Mouse (Mus musculus): ENCODE measurements around the gene Cyp2c23. TPM values are rescaled to one million over a fixed set of nuclear protein-coding genes. Genes with fewer than 3 reads are reported as not detected.

Gene Cyp2c23
- 0.12 TPM in 1 of 2 replicates, not detected in the other for polyA plus RNA-seq (2012; rRNA removed)

- Histone ChIP-seq H3K27me3 (ENCODE audit: control insufficient read depth, insufficient read depth, low read length) (no peaks in the 10 kb centered on the region), H3K36me3 (ENCODE audit: control insufficient read depth, insufficient read depth, low read length) (no peaks in the 10 kb centered on the region), H3K27ac (ENCODE audit: insufficient read depth, low read length) (no peak within 1 kb of the TSS), H3K4me3 (ENCODE audit: extremely low read depth, insufficient read depth, insufficient read length) (no peak within 1 kb of the TSS), H3K4me1 (ENCODE audit: control insufficient read depth, insufficient read depth, insufficient read length) (no peaks in the 10 kb centered on the region)
- 91% methylated on average over 8 of the region's 8 CpGs for WGBS
- DNase-seq (ENCODE audit: low read depth in 1 of 2, low spot score in 2 of 2), result no peak
- TF ChIP-seq POLR2A (IDR thresholded peaks at IDR 0.05; ENCODE audit: low read depth, low read length) (no peak), CTCF (IDR thresholded peaks at IDR 0.05; ENCODE audit: extremely low read depth, insufficient read depth, insufficient read length, insufficient replicate concordance) (no peak)
Observed at GRCm38 (mm10) chr19:44028972-44029371, at the start of gene Cyp2c23. Gene Cyp2c23 (minus strand): TSS chr19:44029208.

GRCm38 (mm10) chr19:44077024-44077423 is 48.0 kb upstream of the Cyp2c23 start:
- no peaks in the 10 kb centered on the region for H3K27me3 ChIP-seq (ENCODE audit: control insufficient read depth, insufficient read depth, low read length)
- 82% methylated on average over 4 of the region's 4 CpGs for WGBS
- no peak for TF ChIP-seq POLR2A (IDR thresholded peaks at IDR 0.05; ENCODE audit: low read depth, low read length)
- TF ChIP-seq CTCF (IDR thresholded peaks at IDR 0.05; ENCODE audit: extremely low read depth, insufficient read depth, insufficient read length, insufficient replicate concordance), result no peak
- no peaks in the 10 kb centered on the region for H3K4me1 ChIP-seq (ENCODE audit: control insufficient read depth, insufficient read depth, insufficient read length)
- no peak overlapping the region for H3K27ac ChIP-seq (ENCODE audit: insufficient read depth, low read length)
- no peak overlapping the region for H3K4me3 ChIP-seq (ENCODE audit: extremely low read depth, insufficient read depth, insufficient read length)
- no peak for DNase-seq (ENCODE audit: low read depth in 1 of 2, low spot score in 2 of 2)
- peaks cover 32% of the 10 kb centered on the region for H3K36me3 ChIP-seq (ENCODE audit: control insufficient read depth, insufficient read depth, low read length)

GRCm38 (mm10) chr19:44076457-44076856 is 47.4 kb upstream of the Cyp2c23 start:
- no peaks in the 10 kb centered on the region for H3K27me3 ChIP-seq (ENCODE audit: control insufficient read depth, insufficient read depth, low read length)
- H3K36me3 ChIP-seq (ENCODE audit: control insufficient read depth, insufficient read depth, low read length), result peaks cover 31% of the 10 kb centered on the region

GRCm38 (mm10) chr19:44074986-44075385 is 46.0 kb upstream of the Cyp2c23 start:
- H3K36me3 ChIP-seq (ENCODE audit: control insufficient read depth, insufficient read depth, low read length), result peaks cover 29% of the 10 kb centered on the region
- H3K4me3 ChIP-seq (ENCODE audit: extremely low read depth, insufficient read depth, insufficient read length), result no peak overlapping the region
- no peaks in the 10 kb centered on the region for H3K27me3 ChIP-seq (ENCODE audit: control insufficient read depth, insufficient read depth, low read length)
- no peaks in the 10 kb centered on the region for H3K4me1 ChIP-seq (ENCODE audit: control insufficient read depth, insufficient read depth, insufficient read length)
- H3K27ac ChIP-seq (ENCODE audit: insufficient read depth, low read length), result no peak overlapping the region
- 81% methylated on average over 11 of the region's 11 CpGs for WGBS
- DNase-seq (ENCODE audit: low read depth in 1 of 2, low spot score in 2 of 2), result no peak
- TF ChIP-seq CTCF (IDR thresholded peaks at IDR 0.05; ENCODE audit: extremely low read depth, insufficient read depth, insufficient read length, insufficient replicate concordance), result no peak
- no peak for TF ChIP-seq POLR2A (IDR thresholded peaks at IDR 0.05; ENCODE audit: low read depth, low read length)

More at GRCm38 (mm10) chr19:44076457-44076856, 47.4 kb upstream of the Cyp2c23 start:
- 97% methylated on average over 9 of the region's 9 CpGs for WGBS
- DNase-seq (ENCODE audit: low read depth in 1 of 2, low spot score in 2 of 2), result no peak
- TF ChIP-seq CTCF (IDR thresholded peaks at IDR 0.05; ENCODE audit: extremely low read depth, insufficient read depth, insufficient read length, insufficient replicate concordance) (no peak), POLR2A (IDR thresholded peaks at IDR 0.05; ENCODE audit: low read depth, low read length) (no peak)
- no peak overlapping the region for H3K4me3 ChIP-seq (ENCODE audit: extremely low read depth, insufficient read depth, insufficient read length)
- no peak overlapping the region for H3K27ac ChIP-seq (ENCODE audit: insufficient read depth, low read length)
- no peaks in the 10 kb centered on the region for H3K4me1 ChIP-seq (ENCODE audit: control insufficient read depth, insufficient read depth, insufficient read length)

GRCm38 (mm10) chr19:44071166-44071565 is 42.2 kb upstream of the Cyp2c23 start:
- WGBS, result 92% methylated on average over 5 of the region's 5 CpGs
- peaks cover 12% of the 10 kb centered on the region for H3K36me3 ChIP-seq (ENCODE audit: control insufficient read depth, insufficient read depth, low read length)

GRCm38 (mm10) chr19:44069914-44070232 is 40.9 kb upstream of the Cyp2c23 start:
- WGBS, result 5% methylated on average over 4 of the region's 4 CpGs
- no peak for DNase-seq (ENCODE audit: low read depth in 1 of 2, low spot score in 2 of 2)
- Histone ChIP-seq H3K4me1 (ENCODE audit: control insufficient read depth, insufficient read depth, insufficient read length) (no peaks in the 10 kb centered on the region; the same call in 1 of the 2 replicates), H3K27ac (ENCODE audit: insufficient read depth, low read length) (peak overlapping the region; percentile 52; the same call in 1 of the 2 replicates), H3K4me3 (ENCODE audit: extremely low read depth, insufficient read depth, insufficient read length) (peak overlapping the region; percentile 89), H3K27me3 (ENCODE audit: control insufficient read depth, insufficient read depth, low read length) (no peaks in the 10 kb centered on the region), H3K36me3 (ENCODE audit: control insufficient read depth, insufficient read depth, low read length) (peaks cover 5% of the 10 kb centered on the region; the same call in 1 of the 2 replicates)
- TF ChIP-seq POLR2A (IDR thresholded peaks at IDR 0.05; ENCODE audit: low read depth, low read length) (no peak), CTCF (IDR thresholded peaks at IDR 0.05; ENCODE audit: extremely low read depth, insufficient read depth, insufficient read length, insufficient replicate concordance) (no peak)

More at GRCm38 (mm10) chr19:44071166-44071565, 42.2 kb upstream of the Cyp2c23 start:
- Histone ChIP-seq H3K4me1 (ENCODE audit: control insufficient read depth, insufficient read depth, insufficient read length) (no peaks in the 10 kb centered on the region; the same call in 1 of the 2 replicates), H3K4me3 (ENCODE audit: extremely low read depth, insufficient read depth, insufficient read length) (no peak overlapping the region), H3K27me3 (ENCODE audit: control insufficient read depth, insufficient read depth, low read length) (no peaks in the 10 kb centered on the region), H3K27ac (ENCODE audit: insufficient read depth, low read length) (no peak overlapping the region)
- DNase-seq (ENCODE audit: low read depth in 1 of 2, low spot score in 2 of 2), result no peak
- TF ChIP-seq POLR2A (IDR thresholded peaks at IDR 0.05; ENCODE audit: low read depth, low read length) (no peak), CTCF (IDR thresholded peaks at IDR 0.05; ENCODE audit: extremely low read depth, insufficient read depth, insufficient read length, insufficient replicate concordance) (no peak)

GRCm38 (mm10) chr19:44069121-44069913 is 40.3 kb upstream of the Cyp2c23 start, which contains the start of gene Erlin1:
Gene Erlin1 (minus strand): TSS chr19:44069785.
- H3K4me1 ChIP-seq (ENCODE audit: control insufficient read depth, insufficient read depth, insufficient read length), result no peaks in the 10 kb centered on the region; the same call in 1 of the 2 replicates
- no peaks in the 10 kb centered on the region for H3K27me3 ChIP-seq (ENCODE audit: control insufficient read depth, insufficient read depth, low read length)
- peak within 1 kb of the TSS; percentile 75 for H3K27ac ChIP-seq (ENCODE audit: insufficient read depth, low read length)
- H3K4me3 ChIP-seq (ENCODE audit: extremely low read depth, insufficient read depth, insufficient read length), result peak within 1 kb of the TSS; percentile 89
- peak; percentile 3; the same call in 1 of the 2 replicates for TF ChIP-seq POLR2A (IDR thresholded peaks at IDR 0.05; ENCODE audit: low read depth, low read length)
- no peak for TF ChIP-seq CTCF (IDR thresholded peaks at IDR 0.05; ENCODE audit: extremely low read depth, insufficient read depth, insufficient read length, insufficient replicate concordance)
- DNase-seq (ENCODE audit: low read depth in 1 of 2, low spot score in 2 of 2), result peak; percentile 47 to 85
- H3K36me3 ChIP-seq (ENCODE audit: control insufficient read depth, insufficient read depth, low read length), result peaks cover 3% of the 10 kb centered on the region; the same call in 1 of the 2 replicates
- 1% methylated on average over 63 of the region's 75 CpGs for WGBS
